Mouse (Mus musculus) embryonic facial prominence, embryonic 15.5 days (tissue): Measurements from ENCODE around the gene Slc4a4. TPM values are rescaled to one million over a fixed set of nuclear protein-coding genes. Genes with fewer than 3 reads are reported as not detected.

ENCODE experiments used
- ATAC-seq: fragments of 200-750 bp; cut with Nextera tagmentation; 2 replicates; pipeline ENCODE4 v1.8.0; 2017; ENCODE audit warnings: low read depth, moderate TSS enrichment; ENCODE audit not compliant: insufficient number of reproducible peaks, low FRiP score, low TSS enrichment
- H3K27ac ChIP-seq: fragments of 300-500 bp; sonication (generic); replicated peaks from 2 replicates; pipeline ENCODE4 v1.5.1; 2015; ENCODE audit warnings: mild to moderate bottlenecking, inconsistent platforms
- H3K27me3 ChIP-seq: fragments of 300-500 bp; sonication (generic); 2 replicates; pipeline ENCODE4 v1.6.1; 2015; ENCODE audit warnings: inconsistent platforms
- H3K36me3 ChIP-seq: fragments of 300-500 bp; sonication (generic); 2 replicates; pipeline ENCODE4 v1.6.1; 2015; ENCODE audit warnings: mild to moderate bottlenecking, inconsistent platforms
- H3K4me1 ChIP-seq: fragments of 300-500 bp; sonication (generic); 2 replicates; pipeline ENCODE4 v1.6.1; 2015; ENCODE audit warnings: inconsistent platforms
- H3K4me2 ChIP-seq: fragments of 300-500 bp; sonication (generic); replicated peaks from 2 replicates; pipeline ENCODE4 v1.6.1; 2015; ENCODE audit warnings: mild to moderate bottlenecking, inconsistent platforms
- H3K4me3 ChIP-seq: fragments of 300-500 bp; sonication (generic); replicated peaks from 2 replicates; pipeline ENCODE4 v1.5.1; 2015; ENCODE audit warnings: mild to moderate bottlenecking, inconsistent platforms
- H3K9ac ChIP-seq: fragments of 300-500 bp; sonication (generic); 2 replicates; pipeline ENCODE4 v1.6.1; 2015; ENCODE audit warnings: inconsistent platforms
- H3K9me3 ChIP-seq: fragments of 300-500 bp; sonication (generic); replicated peaks from 2 replicates; pipeline ENCODE4 v1.6.1; 2016; ENCODE audit warnings: inconsistent platforms
- WGBS: fragments of 180-500 bp; shearing (Covaris S2); methylation state at CpG from one replicate; pipeline ENCODE4 v1.1.7; 2015; 5-methylcytosine and 5-hydroxymethylcytosine counted together
- polyA plus RNA-seq: library from polyadenylated mRNA; unstranded; fragments of >200 nt; fragmentation: Nextera tagmentation; extraction: Ambion mirVana; gene quantifications from 2 replicates; pipeline ENCODE4 v1.2.1, GENCODE M21; 2015

The Slc4a4 gene
- polyA plus RNA-seq, 1 experiment from 2014 or later: 2.8 TPM

GRCm38 (mm10) chr5:89051577-89051976 is 165.0 kb downstream of the Slc4a4 start:
- no peak overlapping the region for H3K9ac ChIP-seq
- no peak overlapping the region for H3K4me2 ChIP-seq
- no peak overlapping the region for H3K27ac ChIP-seq
- no peak for ATAC-seq
- WGBS: 60% methylated on average over 5 of the region's 5 CpGs
- H3K4me3 ChIP-seq: no peak overlapping the region
- no peaks in the 10 kb centered on the region for H3K4me1 ChIP-seq
- no peaks in the 10 kb centered on the region for H3K36me3 ChIP-seq
- H3K27me3 ChIP-seq: no peaks in the 10 kb centered on the region
- H3K9me3 ChIP-seq: no peaks in the 10 kb centered on the region

GRCm38 (mm10) chr5:89052230-89052629 is 165.6 kb downstream of the Slc4a4 start:
- H3K27ac ChIP-seq: no peak overlapping the region
- no peaks in the 10 kb centered on the region for H3K27me3 ChIP-seq
- no peak overlapping the region for H3K9ac ChIP-seq
- H3K36me3 ChIP-seq: no peaks in the 10 kb centered on the region
- ATAC-seq: no peak
- WGBS: 93% methylated on average over 5 of the region's 5 CpGs
- H3K4me3 ChIP-seq: no peak overlapping the region
- H3K4me2 ChIP-seq: no peak overlapping the region
- no peaks in the 10 kb centered on the region for H3K9me3 ChIP-seq
- no peaks in the 10 kb centered on the region for H3K4me1 ChIP-seq

- WGBS: 88% methylated on average over 3 of the region's 3 CpGs
- H3K36me3 ChIP-seq: no peaks in the 10 kb centered on the region
- H3K27me3 ChIP-seq: no peaks in the 10 kb centered on the region
- no peak overlapping the region for H3K4me2 ChIP-seq
- ATAC-seq: no peak
- no peak overlapping the region for H3K9ac ChIP-seq
- no peak overlapping the region for H3K27ac ChIP-seq
- no peaks in the 10 kb centered on the region for H3K9me3 ChIP-seq
- no peaks in the 10 kb centered on the region for H3K4me1 ChIP-seq
- no peak overlapping the region for H3K4me3 ChIP-seq
These were observed 169.0 kb downstream of the Slc4a4 start for GRCm38 (mm10) chr5:89055656-89056055.

- no peaks in the 10 kb centered on the region for H3K36me3 ChIP-seq
- 87% methylated on average over 2 of the region's 2 CpGs for WGBS
These were observed 169.8 kb downstream of the Slc4a4 start for GRCm38 (mm10) chr5:89056370-89056769.

GRCm38 (mm10) chr5:89061097-89061496 is 174.5 kb downstream of the Slc4a4 start:
- H3K9me3 ChIP-seq: no peaks in the 10 kb centered on the region
- no peak overlapping the region for H3K27ac ChIP-seq
- H3K9ac ChIP-seq: no peak overlapping the region
- no peak for ATAC-seq
- H3K4me3 ChIP-seq: no peak overlapping the region
- H3K36me3 ChIP-seq: no peaks in the 10 kb centered on the region
- 66% methylated on average over 9 of the region's 9 CpGs for WGBS
- H3K4me2 ChIP-seq: no peak overlapping the region
- H3K4me1 ChIP-seq: no peaks in the 10 kb centered on the region
- no peaks in the 10 kb centered on the region for H3K27me3 ChIP-seq

More at GRCm38 (mm10) chr5:89056370-89056769, 169.8 kb downstream of the Slc4a4 start:
- Histone ChIP-seq H3K27ac (no peak overlapping the region), H3K4me3 (no peak overlapping the region), H3K9ac (no peak overlapping the region), H3K9me3 (no peaks in the 10 kb centered on the region), H3K4me2 (no peak overlapping the region), H3K27me3 (no peaks in the 10 kb centered on the region), H3K4me1 (no peaks in the 10 kb centered on the region)
- ATAC-seq: no peak

GRCm38 (mm10) chr5:89062286-89062685 is 175.7 kb downstream of the Slc4a4 start:
- Histone ChIP-seq H3K4me2 (no peak overlapping the region), H3K9ac (no peak overlapping the region), H3K4me1 (no peaks in the 10 kb centered on the region), H3K9me3 (no peaks in the 10 kb centered on the region), H3K4me3 (no peak overlapping the region), H3K27me3 (no peaks in the 10 kb centered on the region), H3K36me3 (no peaks in the 10 kb centered on the region), H3K27ac (no peak overlapping the region)
- WGBS: 69% methylated on average over 5 of the region's 5 CpGs
- no peak for ATAC-seq

GRCm38 (mm10) chr5:89067111-89067510 is 180.5 kb downstream of the Slc4a4 start:
- Histone ChIP-seq H3K9me3 (no peaks in the 10 kb centered on the region), H3K27me3 (no peaks in the 10 kb centered on the region), H3K27ac (no peak overlapping the region), H3K9ac (no peak overlapping the region), H3K4me1 (no peaks in the 10 kb centered on the region), H3K36me3 (no peaks in the 10 kb centered on the region), H3K4me2 (no peak overlapping the region), H3K4me3 (no peak overlapping the region)
- WGBS: 84% methylated on average over 4 of the region's 4 CpGs
- ATAC-seq: no peak

GRCm38 (mm10) chr5:89068072-89068471 is 181.5 kb downstream of the Slc4a4 start:
- no peak for ATAC-seq
- Histone ChIP-seq H3K4me3 (no peak overlapping the region), H3K4me1 (no peaks in the 10 kb centered on the region), H3K4me2 (no peak overlapping the region), H3K9me3 (no peaks in the 10 kb centered on the region), H3K27me3 (no peaks in the 10 kb centered on the region), H3K36me3 (no peaks in the 10 kb centered on the region), H3K9ac (no peak overlapping the region), H3K27ac (no peak overlapping the region)
- WGBS: 92% methylated on average over 5 of the region's 5 CpGs

GRCm38 (mm10) chr5:89070051-89070450 is 183.4 kb downstream of the Slc4a4 start:
- Histone ChIP-seq H3K27me3 (no peaks in the 10 kb centered on the region), H3K4me1 (no peaks in the 10 kb centered on the region), H3K36me3 (no peaks in the 10 kb centered on the region), H3K9me3 (no peaks in the 10 kb centered on the region), H3K4me2 (no peak overlapping the region), H3K27ac (no peak overlapping the region), H3K9ac (no peak overlapping the region), H3K4me3 (no peak overlapping the region)
- ATAC-seq: no peak
- WGBS: 84% methylated on average over 3 of the region's 3 CpGs

GRCm38 (mm10) chr5:89071957-89072356 is 185.3 kb downstream of the Slc4a4 start:
- no peak overlapping the region for H3K4me3 ChIP-seq
- H3K9me3 ChIP-seq: no peaks in the 10 kb centered on the region
- WGBS: 82% methylated on average over 4 of the region's 4 CpGs
- no peak overlapping the region for H3K4me2 ChIP-seq
- ATAC-seq: no peak
- H3K36me3 ChIP-seq: no peaks in the 10 kb centered on the region
- H3K4me1 ChIP-seq: no peaks in the 10 kb centered on the region
- H3K27ac ChIP-seq: no peak overlapping the region
- no peaks in the 10 kb centered on the region for H3K27me3 ChIP-seq
- no peak overlapping the region for H3K9ac ChIP-seq

GRCm38 (mm10) chr5:89077711-89078110 is 191.1 kb downstream of the Slc4a4 start:
- Histone ChIP-seq H3K9me3 (no peaks in the 10 kb centered on the region), H3K27ac (no peak overlapping the region), H3K36me3 (no peaks in the 10 kb centered on the region), H3K27me3 (no peaks in the 10 kb centered on the region), H3K4me2 (no peak overlapping the region), H3K4me3 (no peak overlapping the region), H3K4me1 (no peaks in the 10 kb centered on the region), H3K9ac (no peak overlapping the region)
- WGBS: 73% methylated on average over 1 of the region's 1 CpGs
- ATAC-seq: no peak

GRCm38 (mm10) chr5:89083476-89083875 is 196.9 kb downstream of the Slc4a4 start:
- WGBS: 80% methylated on average over 4 of the region's 4 CpGs
- no peak for ATAC-seq
- H3K4me1 ChIP-seq: no peaks in the 10 kb centered on the region
- H3K27me3 ChIP-seq: no peaks in the 10 kb centered on the region
- H3K4me2 ChIP-seq: no peak overlapping the region
- H3K27ac ChIP-seq: no peak overlapping the region
- H3K9me3 ChIP-seq: no peaks in the 10 kb centered on the region
- H3K4me3 ChIP-seq: no peak overlapping the region
- no peaks in the 10 kb centered on the region for H3K36me3 ChIP-seq
- no peak overlapping the region for H3K9ac ChIP-seq
